Mouse (Mus musculus) induced T-regulatory cell, adult 2 months (primary cell): ENCODE results near the gene Krtap3-2.
"Not testable (repeated sequence)": the region's sequence is repeated elsewhere in the genome, so short reads cannot be mapped to it uniquely, and the experiment has no call there.

Experiments
- DNase-seq: peaks from one replicate; pipeline ENCODE4 v3.0.0-alpha.2; 2012; ENCODE audit warnings: low read depth

Krtap3-2 gene

GRCm38 (mm10) chr11:99556753-99557152 is at the start of gene Krtap3-2:
Gene Krtap3-2 (minus strand): TSS chr11:99556853.
- no peak for DNase-seq

GRCm38 (mm10) chr11:99603208-99603607 is 46.6 kb upstream of the Krtap3-2 start, which contains the start of gene Gm11938:
Gene Gm11938 (minus strand): TSS chr11:99603308.
- DNase-seq = not testable (repeated sequence)

GRCm38 (mm10) chr11:99597742-99598141 is 41.1 kb upstream of the Krtap3-2 start, which contains the start of gene Krtap9-3:
Gene Krtap9-3 (minus strand): TSS chr11:99598105.
- DNase-seq = not testable (repeated sequence)

GRCm38 (mm10) chr11:99590981-99591380 is 34.3 kb upstream of the Krtap3-2 start, which contains the start of gene Krtap1-3:
Gene Krtap1-3 (minus strand): TSS chr11:99591339.
- no peak for DNase-seq

GRCm38 (mm10) chr11:99585096-99585495 is 28.4 kb upstream of the Krtap3-2 start:
- no peak for DNase-seq

GRCm38 (mm10) chr11:99583245-99583704 is 26.6 kb upstream of the Krtap3-2 start, which contains the start of gene Krtap1-4:
Gene Krtap1-4 (minus strand): TSS chr11:99583654.
- no peak for DNase-seq

- no peak for DNase-seq
Measured at GRCm38 (mm10) chr11:99581564-99581963, 24.9 kb upstream of the Krtap3-2 start.

- no peak for DNase-seq
Measured at GRCm38 (mm10) chr11:99581051-99581450, 24.4 kb upstream of the Krtap3-2 start.

GRCm38 (mm10) chr11:99580636-99581035 is 24.0 kb upstream of the Krtap3-2 start, which contains the start of gene Krtap1-5:
Gene Krtap1-5 (minus strand): TSS chr11:99581016.
- DNase-seq = no peak

GRCm38 (mm10) chr11:99574106-99574505 is 17.5 kb upstream of the Krtap3-2 start:
- peak; percentile 61 for DNase-seq

GRCm38 (mm10) chr11:99573164-99573563 is 16.5 kb upstream of the Krtap3-2 start:
- no peak for DNase-seq

GRCm38 (mm10) chr11:99566530-99566929 is 9.9 kb upstream of the Krtap3-2 start, which contains the start of gene Krtap3-1:
Gene Krtap3-1 (minus strand): TSS chr11:99566630.
- no peak for DNase-seq

GRCm38 (mm10) chr11:99562580-99562979 is 5.9 kb upstream of the Krtap3-2 start:
- no peak for DNase-seq

GRCm38 (mm10) chr11:99559366-99559765 is 2.7 kb upstream of the Krtap3-2 start, which contains the start of gene Gm11939:
Gene Gm11939 (minus strand): TSS chr11:99559466.
- no peak for DNase-seq

- DNase-seq = no peak
Measured at GRCm38 (mm10) chr11:99557976-99558745, 1.5 kb upstream of the Krtap3-2 start.

GRCm38 (mm10) chr11:99556195-99556594 is 458 bp downstream of the Krtap3-2 start:
- DNase-seq = no peak

- DNase-seq = no peak
Measured at GRCm38 (mm10) chr11:99550765-99551164, 5.9 kb downstream of the Krtap3-2 start, which contains the start of gene Krtap3-3. Gene Krtap3-3 (minus strand): TSS chr11:99550865.

GRCm38 (mm10) chr11:99547892-99548291 is 8.8 kb downstream of the Krtap3-2 start:
- DNase-seq = no peak

GRCm38 (mm10) chr11:99539721-99540120 is 16.9 kb downstream of the Krtap3-2 start:
- DNase-seq = no peak

GRCm38 (mm10) chr11:99521288-99521860 is 35.3 kb downstream of the Krtap3-2 start, which contains the start of gene Krt39:
Gene Krt39 (minus strand): TSS chr11:99521338.
- no peak for DNase-seq

GRCm38 (mm10) chr11:99514098-99514497 is 42.6 kb downstream of the Krtap3-2 start:
- no peak for DNase-seq
